Mouse (Mus musculus) spleen, adult 2 months (tissue): ENCODE data around the gene Rnaseh2b. TPM values are rescaled to one million over a fixed set of nuclear protein-coding genes. Genes with fewer than 3 reads are reported as not detected.

Experiments used
- DNase-seq, 2 experiments: peaks; one replicate each; pipeline versions ENCODE4 v3.0.0 to v3.0.0-alpha.2; 2012 to 2021; ENCODE audit warnings: low spot score in 2 of 2, low read depth in 1 of 2
- H3K27ac ChIP-seq: fragments of 200-500 bp; 2 replicates; pipeline ENCODE4 v1.5.1; 2012; ENCODE audit warnings: low read length, inconsistent platforms; ENCODE audit not compliant: insufficient read depth
- H3K27me3 ChIP-seq: fragments of 200-500 bp; 2 replicates; pipeline ENCODE4 v1.6.1; 2012; ENCODE audit warnings: mild to moderate bottlenecking, moderate library complexity, low read length, inconsistent platforms; ENCODE audit not compliant: control insufficient read depth, insufficient read depth
- H3K36me3 ChIP-seq: fragments of 200-500 bp; 2 replicates; pipeline ENCODE4 v1.6.1; 2012; ENCODE audit warnings: mild to moderate bottlenecking, low read length, inconsistent platforms; ENCODE audit not compliant: control insufficient read depth, insufficient read depth
- H3K4me1 ChIP-seq: fragments of 200-500 bp; 2 replicates; pipeline ENCODE4 v1.6.1; 2011; ENCODE audit warnings: inconsistent platforms; ENCODE audit not compliant: control insufficient read depth, insufficient read depth, insufficient read length
- H3K4me3 ChIP-seq: fragments of 200-500 bp; 2 replicates; pipeline ENCODE4 v1.5.1; 2011; ENCODE audit warnings: mild to moderate bottlenecking, inconsistent platforms; ENCODE audit not compliant: insufficient read depth, insufficient read length; ENCODE audit errors: extremely low read depth
- CTCF ChIP-seq: fragments of 200-500 bp; IDR thresholded peaks from 2 replicates; pipeline ENCODE4 v1.5.1; 2011; ENCODE audit warnings: mild to moderate bottlenecking, inconsistent platforms; ENCODE audit not compliant: insufficient read depth, insufficient read length, insufficient replicate concordance; ENCODE audit errors: extremely low read depth
- POLR2A ChIP-seq: fragments of 200-500 bp; IDR thresholded peaks from 2 replicates; pipeline ENCODE4 v1.6.1; 2011; ENCODE audit warnings: low read depth, low read length, inconsistent platforms
- WGBS: fragments of 180-500 bp; shearing (Covaris S2); methylation state at CpG from one replicate; pipeline ENCODE4 v1.1.7; 2018; 5-methylcytosine and 5-hydroxymethylcytosine counted together
- polyA plus RNA-seq: library from polyadenylated mRNA; depleted of rRNA; stranded (reverse); fragments of >200 nt; gene quantifications from 2 replicates; pipeline ENCODE4 v1.2.3, GENCODE M21; 2012; rRNA removed

Rnaseh2b gene
- polyA plus RNA-seq, 1 experiment = 2.2 TPM

- no peaks in the 10 kb centered on the region for H3K27me3 ChIP-seq
- WGBS = 86% methylated on average over 4 of the region's 4 CpGs
- DNase-seq = no peak
Measured at GRCm38 (mm10) chr14:62392754-62393153, 100.4 kb downstream of the Rnaseh2b start.

GRCm38 (mm10) chr14:62395346-62395745 lies 103.0 kb downstream of the Rnaseh2b start:
- 89% methylated on average over 2 of the region's 2 CpGs for WGBS
- DNase-seq = no peak
- Histone ChIP-seq H3K27me3 (no peaks in the 10 kb centered on the region), H3K4me3 (no peak overlapping the region), H3K4me1 (no peaks in the 10 kb centered on the region), H3K27ac (no peak overlapping the region), H3K36me3 (no peaks in the 10 kb centered on the region)
- TF ChIP-seq CTCF = no peak
- no peak for TF ChIP-seq POLR2A

More at GRCm38 (mm10) chr14:62392754-62393153, 100.4 kb downstream of the Rnaseh2b start:
- peaks cover 4% of the 10 kb centered on the region; the same call in 1 of the 2 replicates for H3K4me1 ChIP-seq
- H3K36me3 ChIP-seq = no peaks in the 10 kb centered on the region
- no peak overlapping the region for H3K4me3 ChIP-seq
- no peak overlapping the region for H3K27ac ChIP-seq
- TF ChIP-seq POLR2A (no peak), CTCF (no peak)

- WGBS = 94% methylated on average over 7 of the region's 7 CpGs
- H3K4me1 ChIP-seq = no peaks in the 10 kb centered on the region
- no peak for DNase-seq
- no peak overlapping the region for H3K27ac ChIP-seq
- no peaks in the 10 kb centered on the region for H3K36me3 ChIP-seq
- no peak overlapping the region for H3K4me3 ChIP-seq
- H3K27me3 ChIP-seq = no peaks in the 10 kb centered on the region
- TF ChIP-seq CTCF = no peak
- no peak for TF ChIP-seq POLR2A
Measured at GRCm38 (mm10) chr14:62416007-62416741, 123.8 kb downstream of the Rnaseh2b start.

GRCm38 (mm10) chr14:62416742-62417134 lies 124.3 kb downstream of the Rnaseh2b start:
- WGBS = 21% methylated on average over 1 of the region's 1 CpGs
- H3K4me1 ChIP-seq = no peaks in the 10 kb centered on the region
- TF ChIP-seq CTCF = no peak
- TF ChIP-seq POLR2A = no peak
- H3K36me3 ChIP-seq = no peaks in the 10 kb centered on the region
- H3K27me3 ChIP-seq = no peaks in the 10 kb centered on the region
- no peak for DNase-seq
- H3K4me3 ChIP-seq = no peak overlapping the region
- H3K27ac ChIP-seq = no peak overlapping the region

DNA sequence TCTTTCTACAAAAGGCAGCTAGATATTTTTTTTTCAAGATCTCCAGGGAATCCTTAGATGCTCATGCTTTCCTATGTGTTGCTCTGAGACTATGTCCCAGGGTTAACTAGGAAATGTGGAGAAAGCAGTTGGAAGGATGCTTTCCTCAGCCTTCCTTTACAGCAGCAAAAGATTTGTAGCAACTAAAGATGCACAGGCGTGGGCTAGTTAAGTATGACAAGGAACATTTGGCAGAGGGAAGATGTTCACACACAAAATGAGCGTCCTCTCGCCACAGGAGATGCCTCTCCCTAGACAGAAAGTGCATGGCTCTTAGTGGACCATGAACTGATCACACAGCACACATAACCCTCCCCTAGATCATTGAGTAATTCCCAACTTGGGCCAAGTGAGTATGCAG lies 125.1 kb downstream of the Rnaseh2b start:
- DNase-seq = no peak
- no peak overlapping the region for H3K4me3 ChIP-seq
- 87% methylated on average over 3 of the region's 3 CpGs for WGBS
- no peak overlapping the region for H3K27ac ChIP-seq
- TF ChIP-seq POLR2A = no peak
- no peak for TF ChIP-seq CTCF
- H3K36me3 ChIP-seq = no peaks in the 10 kb centered on the region
- H3K4me1 ChIP-seq = no peaks in the 10 kb centered on the region
- no peaks in the 10 kb centered on the region for H3K27me3 ChIP-seq

GRCm38 (mm10) chr14:62422265-62422664 lies 129.9 kb downstream of the Rnaseh2b start:
- Histone ChIP-seq H3K36me3 (no peaks in the 10 kb centered on the region), H3K27me3 (no peaks in the 10 kb centered on the region), H3K4me3 (no peak overlapping the region), H3K27ac (no peak overlapping the region), H3K4me1 (0 out of 2 replicates have a peak, but pooled peaks cover 3% of the 10 kb centered on the region)
- TF ChIP-seq CTCF (no peak), POLR2A (no peak)
- DNase-seq = no peak
- 90% methylated on average over 4 of the region's 4 CpGs for WGBS

Other genes starting within 250 kb of the Rnaseh2b start
- 0.09 and 0.40 TPM in 2 replicates for gene Dleu7, start 458 bp downstream of the Rnaseh2b start, polyA plus RNA-seq
- not detected in 2 replicates for gene Gucy1b2, start 163.7 kb downstream of the Rnaseh2b start, polyA plus RNA-seq